Mouse (Mus musculus) neural tube, embryonic 11.5 days (tissue): ENCODE measurements around the gene Zbtb16. TPM values are rescaled to one million over a fixed set of nuclear protein-coding genes. Genes with fewer than 3 reads are reported as not detected.

ENCODE experiments used
- ATAC-seq: fragments of 200-750 bp; cut with Nextera tagmentation; 2 replicates; pipeline ENCODE4 v1.8.0; 2017; ENCODE audit warnings: moderate number of reproducible peaks, mild to moderate bottlenecking, moderate TSS enrichment, moderate library complexity; ENCODE audit not compliant: insufficient read depth, low FRiP score, low TSS enrichment
- DNase-seq: peaks from one replicate; pipeline ENCODE4 v3.0.0-alpha.2; 2015; ENCODE audit warnings: low spot score
- H3K27ac ChIP-seq: fragments of 300-500 bp; sonication (generic); 2 replicates; pipeline ENCODE4 v1.5.1; 2014; ENCODE audit warnings: low read depth, mild to moderate bottlenecking, low read length
- H3K27me3 ChIP-seq: fragments of 300-500 bp; sonication (generic); 2 replicates; pipeline ENCODE4 v1.6.1; 2014; ENCODE audit warnings: mild to moderate bottlenecking, low read length, mixed read lengths; ENCODE audit not compliant: control insufficient read depth, insufficient read depth
- H3K36me3 ChIP-seq: fragments of 300-500 bp; sonication (generic); 2 replicates; pipeline ENCODE4 v1.6.1; 2014; ENCODE audit warnings: mild to moderate bottlenecking, low read length, moderate library complexity, mixed read lengths; ENCODE audit not compliant: control insufficient read depth, insufficient read depth
- H3K4me1 ChIP-seq: fragments of 300-500 bp; sonication (generic); 2 replicates; pipeline ENCODE4 v1.6.1; 2014; ENCODE audit warnings: low read length, mixed read lengths; ENCODE audit not compliant: control insufficient read depth, insufficient read depth
- H3K4me2 ChIP-seq: fragments of 300-500 bp; sonication (generic); 2 replicates; pipeline ENCODE4 v1.6.1; 2014; ENCODE audit warnings: low read depth, mild to moderate bottlenecking, moderate library complexity
- H3K4me3 ChIP-seq: fragments of 300-500 bp; sonication (generic); 2 replicates; pipeline ENCODE4 v1.5.1; 2014; ENCODE audit warnings: low read depth, low read length
- H3K9ac ChIP-seq: fragments of 300-500 bp; sonication (generic); 2 replicates; pipeline ENCODE4 v1.6.1; 2014; ENCODE audit warnings: mild to moderate bottlenecking, low read length
- H3K9me3 ChIP-seq: fragments of 300-500 bp; sonication (generic); 2 replicates; pipeline ENCODE4 v1.6.1; 2016; ENCODE audit warnings: low read length; ENCODE audit not compliant: control insufficient read depth
- WGBS: fragments of 180-500 bp; shearing (Covaris S2); extraction: QIAGEN DNeasy Blood & Tissue Kit; methylation state at CpG from one replicate; pipeline ENCODE4 v1.1.7; 2014; 5-methylcytosine and 5-hydroxymethylcytosine counted together
- polyA plus RNA-seq: library from polyadenylated mRNA; unstranded; fragments of >200 nt; fragmentation: Nextera tagmentation; extraction: Ambion mirVana; gene quantifications from 2 replicates; pipeline ENCODE4 v1.2.1, GENCODE M21; 2014

Zbtb16 gene
- polyA plus RNA-seq, 1 experiment from 2014 or later: 8.0 TPM

DNA sequence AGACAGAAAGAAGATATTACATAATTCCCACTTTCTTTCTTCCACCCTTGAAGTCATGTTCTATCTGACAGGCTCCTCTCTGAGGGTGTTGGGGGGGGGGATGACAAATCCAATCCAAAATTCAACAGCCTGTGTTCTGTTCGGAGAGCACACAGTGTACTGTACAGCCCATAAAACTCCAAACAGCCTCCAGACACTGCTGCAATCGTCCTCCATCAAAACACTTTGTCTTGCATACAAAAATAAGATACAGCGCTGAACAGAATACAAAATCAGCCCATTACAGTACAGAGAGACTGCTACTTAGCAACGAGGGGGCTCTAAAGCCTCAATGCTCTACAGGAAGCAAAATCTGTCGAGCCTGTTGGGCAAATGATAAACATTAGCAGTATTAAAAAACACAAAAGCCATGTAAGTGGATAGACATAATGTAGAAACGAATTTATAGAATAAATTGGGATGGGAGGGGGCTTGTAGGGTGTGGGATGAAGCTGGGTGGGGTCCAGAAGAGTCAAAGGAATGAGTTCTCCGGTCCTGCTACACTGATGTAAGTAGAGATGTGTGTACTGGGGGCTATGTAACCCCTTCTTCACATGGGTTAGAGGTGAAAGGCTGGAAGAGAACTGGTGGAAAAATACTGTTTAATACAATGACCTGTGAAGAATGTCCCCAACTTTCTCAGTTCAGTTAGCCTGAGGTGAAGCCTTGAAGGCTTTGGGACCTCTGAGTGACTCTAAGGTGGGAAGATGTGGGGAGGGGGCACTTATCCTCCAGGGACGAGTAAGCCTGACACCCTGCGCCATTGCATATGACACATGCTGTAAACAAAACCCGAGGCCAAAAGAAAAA lies 99.4 kb downstream of the Zbtb16 start:
- H3K9ac ChIP-seq: no peak overlapping the region
- no peaks in the 10 kb centered on the region for H3K36me3 ChIP-seq
- DNase-seq (no peak), ATAC-seq (no peak)
- peaks cover 29% of the 10 kb centered on the region for H3K4me1 ChIP-seq
- no peaks in the 10 kb centered on the region for H3K27me3 ChIP-seq
- H3K4me2 ChIP-seq: no peak overlapping the region; the same call in 1 of the 2 replicates
- WGBS: 66% methylated on average over 10 of the region's 10 CpGs
- no peaks in the 10 kb centered on the region for H3K9me3 ChIP-seq
- H3K27ac ChIP-seq: no peak overlapping the region
- H3K4me3 ChIP-seq: no peak overlapping the region

DNA sequence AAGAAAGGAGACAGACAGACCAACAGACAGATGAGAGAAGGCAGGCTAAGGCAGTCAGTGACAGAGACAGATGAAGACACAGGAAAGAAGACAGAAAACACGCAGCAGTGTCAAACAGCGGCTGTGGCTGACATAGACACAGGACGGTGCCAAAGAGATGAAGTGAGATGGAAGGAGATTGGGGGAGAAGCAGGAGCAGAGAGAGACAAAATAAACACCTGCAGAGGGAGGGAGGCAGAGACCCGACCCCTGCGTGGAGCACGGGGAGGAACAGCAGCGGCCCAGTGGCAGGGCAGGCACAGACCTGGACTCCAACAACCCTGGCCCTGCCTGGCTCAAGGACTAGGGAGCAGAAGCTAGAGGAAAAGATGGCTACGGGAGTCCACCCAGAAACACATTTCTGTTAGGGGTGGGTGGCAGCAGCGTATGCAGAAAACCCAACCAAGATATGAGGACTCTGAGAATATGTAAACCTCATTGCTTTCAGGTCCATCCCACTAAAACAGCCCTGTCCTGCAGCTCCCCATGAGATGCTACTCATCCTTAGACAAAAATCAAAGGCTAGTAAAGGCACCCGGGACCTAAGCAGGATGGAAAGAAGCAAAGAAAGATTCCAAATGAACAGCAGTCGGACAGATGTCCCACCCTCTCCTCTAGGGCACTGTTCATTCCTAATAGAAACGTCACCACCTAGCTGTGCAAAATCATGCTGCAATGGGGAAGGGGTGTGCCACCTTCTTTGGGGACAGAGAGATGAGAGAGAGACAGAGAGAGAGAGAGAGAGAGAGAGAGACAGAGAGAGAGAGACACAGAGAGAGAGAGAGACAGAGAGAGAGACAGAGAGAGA lies 100.3 kb downstream of the Zbtb16 start:
- H3K9me3 ChIP-seq: no peaks in the 10 kb centered on the region
- no peak overlapping the region for H3K27ac ChIP-seq
- no peaks in the 10 kb centered on the region for H3K36me3 ChIP-seq
- WGBS: 58% methylated on average over 12 of the region's 12 CpGs
- no peak overlapping the region for H3K4me3 ChIP-seq
- ATAC-seq: no peak
- DNase-seq: no peak
- H3K27me3 ChIP-seq: no peaks in the 10 kb centered on the region
- H3K4me1 ChIP-seq: peaks cover 32% of the 10 kb centered on the region
- no peak overlapping the region for H3K4me2 ChIP-seq
- H3K9ac ChIP-seq: no peak overlapping the region

- peaks cover 28% of the 10 kb centered on the region for H3K4me1 ChIP-seq
- no peaks in the 10 kb centered on the region for H3K27me3 ChIP-seq
- H3K27ac ChIP-seq: no peak overlapping the region
- H3K4me2 ChIP-seq: no peak overlapping the region
- WGBS: 87% methylated on average over 12 of the region's 12 CpGs
- no peak for ATAC-seq
- no peaks in the 10 kb centered on the region for H3K36me3 ChIP-seq
- H3K9ac ChIP-seq: no peak overlapping the region
- H3K9me3 ChIP-seq: no peaks in the 10 kb centered on the region
- H3K4me3 ChIP-seq: no peak overlapping the region
- DNase-seq: no peak
Measured at GRCm38 (mm10) chr9:48734725-48735465, 101.1 kb downstream of the Zbtb16 start.

DNA sequence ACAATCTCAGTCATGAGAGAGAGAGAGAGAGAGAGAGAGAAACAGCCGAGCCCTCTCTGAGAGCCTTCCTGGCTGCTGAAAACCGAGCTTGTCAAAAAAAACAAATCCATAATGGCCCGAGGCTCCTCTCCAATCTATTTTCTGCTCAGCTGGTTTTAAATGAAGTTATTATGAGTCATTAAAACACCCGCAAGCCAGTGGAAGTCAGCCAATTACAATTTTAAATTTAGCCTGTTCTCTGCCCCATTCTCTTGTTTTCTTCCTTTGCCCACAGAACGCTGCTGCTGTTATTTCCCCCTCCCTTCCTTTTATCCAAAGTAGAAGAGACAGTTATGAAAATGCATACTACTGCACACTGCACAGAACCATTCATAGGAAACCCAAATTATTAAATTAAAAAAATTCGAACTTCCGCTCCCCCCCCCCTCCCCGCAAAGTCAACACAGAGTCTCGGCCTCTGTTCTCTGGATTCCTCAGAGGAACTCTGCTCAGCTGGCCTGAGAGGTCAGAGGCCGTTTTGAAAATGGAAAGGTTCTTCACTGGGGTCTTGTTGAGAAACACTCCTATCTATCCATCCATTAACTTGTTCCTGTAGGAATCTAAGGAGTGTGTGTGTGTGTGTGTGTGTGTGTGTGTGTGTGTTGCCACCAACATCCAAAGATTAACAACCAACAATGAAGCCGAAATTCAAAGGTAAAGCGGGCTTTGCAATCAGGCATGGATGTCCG lies 102.0 kb downstream of the Zbtb16 start:
- no peak for ATAC-seq
- no peak for DNase-seq
- 38% methylated on average over 13 of the region's 13 CpGs for WGBS

DNA sequence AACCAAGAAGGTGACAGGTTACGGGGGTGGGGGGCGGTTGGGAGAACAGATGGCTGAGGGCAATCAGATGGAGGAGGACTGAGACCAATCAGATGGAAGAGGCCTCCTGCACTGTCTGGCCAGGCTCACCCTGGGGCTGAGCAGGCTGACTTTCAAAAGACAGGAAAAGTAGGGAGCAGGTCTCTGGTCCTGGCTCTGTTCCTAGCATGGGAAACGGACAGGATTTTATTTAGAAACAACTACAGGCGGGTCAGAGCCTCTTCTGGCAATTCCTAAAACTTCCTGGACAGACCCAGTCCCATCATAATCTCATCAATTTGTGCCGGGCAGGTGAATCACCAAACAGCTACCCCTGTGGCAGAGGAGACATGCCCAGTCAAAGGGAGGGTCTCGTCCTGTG lies 102.9 kb downstream of the Zbtb16 start:
- H3K36me3 ChIP-seq: no peaks in the 10 kb centered on the region
- DNase-seq (no peak), ATAC-seq (no peak)
- no peaks in the 10 kb centered on the region for H3K27me3 ChIP-seq
- H3K27ac ChIP-seq: no peak overlapping the region
- WGBS: 69% methylated on average over 6 of the region's 6 CpGs
- no peaks in the 10 kb centered on the region for H3K9me3 ChIP-seq
- H3K4me2 ChIP-seq: no peak overlapping the region
- H3K9ac ChIP-seq: no peak overlapping the region
- H3K4me1 ChIP-seq: peaks cover 38% of the 10 kb centered on the region
- H3K4me3 ChIP-seq: no peak overlapping the region

More for the DNA sequence above, 102.0 kb downstream of the Zbtb16 start:
- H3K4me1 ChIP-seq: peaks cover 32% of the 10 kb centered on the region
- no peak overlapping the region for H3K9ac ChIP-seq
- no peaks in the 10 kb centered on the region for H3K9me3 ChIP-seq
- H3K27ac ChIP-seq: no peak overlapping the region
- H3K27me3 ChIP-seq: no peaks in the 10 kb centered on the region
- no peak overlapping the region for H3K4me2 ChIP-seq
- no peaks in the 10 kb centered on the region for H3K36me3 ChIP-seq
- no peak overlapping the region for H3K4me3 ChIP-seq

GRCm38 (mm10) chr9:48731651-48732536 lies 104.1 kb downstream of the Zbtb16 start:
- DNase-seq (no peak), ATAC-seq (no peak)
- Histone ChIP-seq H3K27ac (no peak overlapping the region), H3K9ac (no peak overlapping the region), H3K4me2 (no peak overlapping the region), H3K36me3 (no peaks in the 10 kb centered on the region), H3K4me1 (peaks cover 35% of the 10 kb centered on the region), H3K4me3 (no peak overlapping the region), H3K9me3 (no peaks in the 10 kb centered on the region), H3K27me3 (no peaks in the 10 kb centered on the region)
- 76% methylated on average over 8 of the region's 8 CpGs for WGBS

GRCm38 (mm10) chr9:48730446-48730979 lies 105.5 kb downstream of the Zbtb16 start:
- Histone ChIP-seq H3K36me3 (no peaks in the 10 kb centered on the region), H3K4me1 (peaks cover 23% of the 10 kb centered on the region), H3K9ac (no peak overlapping the region), H3K27me3 (no peaks in the 10 kb centered on the region), H3K27ac (no peak overlapping the region), H3K9me3 (no peaks in the 10 kb centered on the region), H3K4me2 (no peak overlapping the region), H3K4me3 (no peak overlapping the region)
- ATAC-seq (no peak), DNase-seq (no peak)
- 85% methylated on average over 10 of the region's 10 CpGs for WGBS
